Mouse (Mus musculus) thymus, adult 2 months (tissue): Measurements from ENCODE around the gene Plxna4. TPM values are rescaled to one million over a fixed set of nuclear protein-coding genes. Genes with fewer than 3 reads are reported as not detected.

Experiments
- DNase-seq: peaks from one replicate; pipeline ENCODE4 v3.0.0; 2021
- H3K27ac ChIP-seq: fragments of 200-500 bp; 2 replicates; pipeline ENCODE4 v1.5.1; 2012; ENCODE audit warnings: low read length, control low read depth; ENCODE audit not compliant: control insufficient read depth, insufficient read depth
- H3K27me3 ChIP-seq: fragments of 200-500 bp; 2 replicates; pipeline ENCODE4 v1.6.1; 2012; ENCODE audit warnings: mild to moderate bottlenecking, low read length, moderate library complexity, mixed read lengths; ENCODE audit not compliant: control insufficient read depth, insufficient read depth
- H3K36me3 ChIP-seq: fragments of 200-500 bp; 2 replicates; pipeline ENCODE4 v1.6.1; 2012; ENCODE audit warnings: mild to moderate bottlenecking, low read length, moderate library complexity; ENCODE audit not compliant: control insufficient read depth, insufficient read depth
- H3K4me1 ChIP-seq: fragments of 200-500 bp; replicated peaks from 2 replicates; pipeline ENCODE4 v1.6.1; 2012; ENCODE audit warnings: low read length; ENCODE audit not compliant: control insufficient read depth, insufficient read depth
- H3K4me3 ChIP-seq: fragments of 200-500 bp; 2 replicates; pipeline ENCODE4 v1.5.1; 2012; ENCODE audit warnings: mild to moderate bottlenecking, low read length, control low read depth, moderate library complexity; ENCODE audit not compliant: control insufficient read depth, insufficient read depth
- CTCF ChIP-seq: fragments of 200-500 bp; IDR thresholded peaks from 2 replicates; pipeline ENCODE4 v1.5.1; 2012; ENCODE audit warnings: mild to moderate bottlenecking, control low read depth, low read length, moderate library complexity, borderline replicate concordance; ENCODE audit not compliant: control insufficient read depth, poor library complexity, insufficient read depth; ENCODE audit errors: extremely low read depth
- POLR2A ChIP-seq: fragments of 200-500 bp; IDR thresholded peaks from 2 replicates; pipeline ENCODE4 v1.6.1; 2012; ENCODE audit warnings: mild to moderate bottlenecking, low read length, control low read depth, moderate library complexity; ENCODE audit not compliant: control insufficient read depth, poor library complexity, insufficient read depth; ENCODE audit errors: extremely low read depth
- WGBS: fragments of 180-500 bp; shearing (Covaris S2); methylation state at CpG from one replicate; pipeline ENCODE4 v1.1.7; 2018; 5-methylcytosine and 5-hydroxymethylcytosine counted together
- polyA plus RNA-seq: library from polyadenylated mRNA; depleted of rRNA; stranded (reverse); fragments of >200 nt; gene quantifications from 2 replicates; pipeline ENCODE4 v1.2.3, GENCODE M21; 2012

Plxna4 gene
- polyA plus RNA-seq, 1 experiment = 0.66 TPM

GRCm38 (mm10) chr6:32448787-32449186 is 139.2 kb downstream of the Plxna4 start:
- Histone ChIP-seq H3K27ac (no peak overlapping the region), H3K4me1 (no peaks in the 10 kb centered on the region), H3K4me3 (no peak overlapping the region), H3K27me3 (no peaks in the 10 kb centered on the region), H3K36me3 (no peaks in the 10 kb centered on the region)
- no peak for TF ChIP-seq CTCF
- TF ChIP-seq POLR2A = no peak
- 84% methylated on average over 3 of the region's 3 CpGs for WGBS
- no peak for DNase-seq

GRCm38 (mm10) chr6:32446276-32446675 is 141.7 kb downstream of the Plxna4 start:
- DNase-seq = no peak
- no peaks in the 10 kb centered on the region for H3K27me3 ChIP-seq
- H3K4me1 ChIP-seq = no peaks in the 10 kb centered on the region
- no peak overlapping the region for H3K4me3 ChIP-seq
- H3K27ac ChIP-seq = no peak overlapping the region
- TF ChIP-seq POLR2A (no peak), CTCF (no peak)
- WGBS = 83% methylated on average over 4 of the region's 4 CpGs
- H3K36me3 ChIP-seq = no peaks in the 10 kb centered on the region

- WGBS = 84% methylated on average over 2 of the region's 2 CpGs
- TF ChIP-seq CTCF = no peak
- no peak for TF ChIP-seq POLR2A
- no peaks in the 10 kb centered on the region for H3K27me3 ChIP-seq
These were observed 142.7 kb downstream of the Plxna4 start for GRCm38 (mm10) chr6:32445246-32445645.

GRCm38 (mm10) chr6:32444393-32444792 is 143.6 kb downstream of the Plxna4 start:
- 94% methylated on average over 2 of the region's 2 CpGs for WGBS
- TF ChIP-seq CTCF (no peak), POLR2A (no peak)

More at GRCm38 (mm10) chr6:32445246-32445645, 142.7 kb downstream of the Plxna4 start:
- DNase-seq = no peak
- Histone ChIP-seq H3K36me3 (no peaks in the 10 kb centered on the region), H3K4me1 (no peaks in the 10 kb centered on the region), H3K4me3 (no peak overlapping the region), H3K27ac (no peak overlapping the region)

GRCm38 (mm10) chr6:32443679-32444078 is 144.3 kb downstream of the Plxna4 start:
- no peak for DNase-seq
- WGBS = 72% methylated on average over 1 of the region's 1 CpGs
- Histone ChIP-seq H3K4me3 (no peak overlapping the region), H3K4me1 (no peaks in the 10 kb centered on the region), H3K27me3 (no peaks in the 10 kb centered on the region), H3K36me3 (no peaks in the 10 kb centered on the region), H3K27ac (no peak overlapping the region)
- TF ChIP-seq CTCF (no peak), POLR2A (no peak)

More at GRCm38 (mm10) chr6:32444393-32444792, 143.6 kb downstream of the Plxna4 start:
- no peak overlapping the region for H3K4me3 ChIP-seq
- H3K27me3 ChIP-seq = no peaks in the 10 kb centered on the region
- no peak for DNase-seq
- no peaks in the 10 kb centered on the region for H3K4me1 ChIP-seq
- no peak overlapping the region for H3K27ac ChIP-seq
- H3K36me3 ChIP-seq = no peaks in the 10 kb centered on the region

- H3K27ac ChIP-seq = no peak overlapping the region
- TF ChIP-seq POLR2A (no peak), CTCF (no peak)
- H3K4me3 ChIP-seq = no peak overlapping the region
- H3K36me3 ChIP-seq = no peaks in the 10 kb centered on the region
- H3K27me3 ChIP-seq = no peaks in the 10 kb centered on the region
- H3K4me1 ChIP-seq = no peaks in the 10 kb centered on the region
- WGBS = 83% methylated on average over 2 of the region's 2 CpGs
- DNase-seq = no peak
These were observed 148.6 kb downstream of the Plxna4 start for GRCm38 (mm10) chr6:32439434-32439833.

- DNase-seq = no peak
- 82% methylated on average over 6 of the region's 6 CpGs for WGBS
These were observed 150.8 kb downstream of the Plxna4 start for GRCm38 (mm10) chr6:32437219-32437618.

More at GRCm38 (mm10) chr6:32437219-32437618, 150.8 kb downstream of the Plxna4 start:
- Histone ChIP-seq H3K27ac (no peak overlapping the region), H3K4me1 (no peaks in the 10 kb centered on the region), H3K4me3 (no peak overlapping the region), H3K27me3 (no peaks in the 10 kb centered on the region), H3K36me3 (no peaks in the 10 kb centered on the region)
- no peak for TF ChIP-seq POLR2A
- TF ChIP-seq CTCF = no peak
